Mouse (Mus musculus): ENCODE measurements around the gene Sowaha. TPM values are rescaled to one million over a fixed set of nuclear protein-coding genes. Genes with fewer than 3 reads are reported as not detected.
A peak's percentile ranks its signal among the peaks of the same experiment; 100 is the strongest.

Gene Sowaha
- polyA plus RNA-seq, 1 experiment from 2014 or later, result 1.6 TPM

DNA sequence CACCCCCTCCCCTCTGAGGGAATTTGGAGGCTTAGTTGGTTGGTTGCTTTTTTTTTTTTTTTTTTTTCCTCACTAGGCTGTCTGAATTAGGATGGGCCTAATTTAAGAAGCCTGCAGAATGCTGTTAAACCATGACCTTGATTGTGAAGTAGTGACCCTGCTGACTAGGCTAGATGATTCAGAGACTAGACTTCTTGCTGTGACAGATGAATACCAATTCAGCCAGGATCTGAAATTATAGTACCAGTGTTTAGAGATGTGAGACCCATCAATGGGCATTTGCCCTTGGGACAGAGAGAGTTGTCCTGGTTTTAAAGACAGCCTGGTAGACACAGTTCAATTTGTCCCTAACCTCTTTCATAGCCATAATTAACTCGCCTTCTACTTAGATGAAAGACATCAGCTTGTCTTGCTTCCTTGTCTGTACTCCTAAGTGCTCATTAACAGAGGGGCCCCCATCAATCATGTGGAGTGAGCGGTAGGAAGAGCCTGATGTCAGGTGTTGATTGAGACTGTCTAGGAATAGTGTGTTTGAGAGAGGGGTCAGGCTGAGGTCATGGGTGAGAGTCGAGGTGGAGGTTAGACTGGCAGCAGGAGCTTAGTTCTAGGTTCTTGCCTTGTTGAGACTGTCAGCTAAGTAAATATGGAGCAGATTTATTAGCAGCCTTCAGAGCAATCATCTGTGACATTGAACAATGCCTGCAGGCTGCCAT lies 13.3 kb upstream of the Sowaha start:
- no peak overlapping the region for H3K27ac ChIP-seq (ENCODE audit: low read length)
- no peak overlapping the region for H3K9ac ChIP-seq (ENCODE audit: low read depth, low read length)
- H3K4me3 ChIP-seq (ENCODE audit: low read depth, low read length), result no peak overlapping the region
- no peaks in the 10 kb centered on the region for H3K4me1 ChIP-seq (ENCODE audit: control insufficient read depth, insufficient read depth, low read length)
- no peak for ATAC-seq
- H3K4me2 ChIP-seq (ENCODE audit: low read length), result no peak overlapping the region
- no peaks in the 10 kb centered on the region; the same call in 1 of the 2 replicates for H3K27me3 ChIP-seq (ENCODE audit: control insufficient read depth, insufficient read depth, low read depth, low read length)
- 22% methylated on average over 3 of the region's 3 CpGs for WGBS
- no peaks in the 10 kb centered on the region for H3K36me3 ChIP-seq (ENCODE audit: control insufficient read depth, insufficient read depth, low read length)
- no peaks in the 10 kb centered on the region for H3K9me3 ChIP-seq (replicated peaks; ENCODE audit: control insufficient read depth, low read length, poor library complexity, severe bottlenecking)

DNA sequence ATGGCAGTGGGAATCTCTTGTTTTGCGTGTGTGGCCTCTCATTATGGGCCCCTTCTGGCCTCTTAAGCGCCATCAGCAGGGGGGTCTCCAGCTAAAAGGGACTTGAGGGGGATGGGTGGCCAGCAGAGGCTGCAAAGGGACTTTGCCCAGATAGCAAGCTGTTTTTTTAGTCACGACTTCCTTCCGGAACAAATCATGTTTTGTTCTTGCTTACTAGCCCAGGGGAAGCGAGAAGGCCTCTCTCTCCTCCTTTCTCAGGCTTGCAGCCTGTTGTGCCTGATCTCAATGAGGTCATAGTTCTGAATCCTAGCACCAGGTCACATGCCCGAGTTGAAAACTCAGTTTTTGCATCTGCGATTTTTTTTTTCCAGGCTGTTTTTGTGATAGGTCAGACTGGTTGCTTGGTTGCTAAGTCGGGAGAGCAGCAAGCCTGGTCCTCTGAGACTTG lies 11.9 kb upstream of the Sowaha start:
- no peak overlapping the region for H3K9ac ChIP-seq (ENCODE audit: low read depth, low read length)
- peaks cover 12% of the 10 kb centered on the region for H3K27me3 ChIP-seq (ENCODE audit: control insufficient read depth, insufficient read depth, low read depth, low read length)
- no peak overlapping the region for H3K4me2 ChIP-seq (ENCODE audit: low read length)
- no peak overlapping the region for H3K27ac ChIP-seq (ENCODE audit: low read length)
- WGBS, result 4% methylated on average over 8 of the region's 8 CpGs
- H3K9me3 ChIP-seq (replicated peaks; ENCODE audit: control insufficient read depth, low read length, poor library complexity, severe bottlenecking), result no peaks in the 10 kb centered on the region
- H3K4me1 ChIP-seq (ENCODE audit: control insufficient read depth, insufficient read depth, low read length), result peaks cover 3% of the 10 kb centered on the region; the same call in 1 of the 2 replicates
- no peak for ATAC-seq
- H3K4me3 ChIP-seq (ENCODE audit: low read depth, low read length), result no peak overlapping the region
- no peaks in the 10 kb centered on the region for H3K36me3 ChIP-seq (ENCODE audit: control insufficient read depth, insufficient read depth, low read length)

DNA sequence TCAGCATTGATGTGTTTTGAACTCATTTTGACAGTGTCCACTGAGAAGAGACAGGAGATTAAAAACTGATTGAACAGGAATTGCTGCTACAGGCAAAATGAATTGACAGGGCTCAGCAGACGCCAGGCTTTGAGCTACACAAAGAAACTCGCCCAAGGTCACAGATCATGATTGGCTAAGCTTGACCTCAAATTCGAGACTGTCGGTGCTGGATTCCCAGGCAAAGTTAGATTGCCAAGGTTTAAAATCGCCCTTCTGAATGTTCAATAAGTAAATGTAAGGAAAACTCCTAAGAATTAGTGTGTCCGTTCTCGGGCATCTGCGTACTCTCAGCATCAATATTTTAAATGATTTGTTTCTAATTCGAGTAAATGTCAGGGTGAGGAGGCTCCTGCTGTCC lies 9.3 kb upstream of the Sowaha start:
- Histone ChIP-seq H3K4me3 (ENCODE audit: low read depth, low read length) (no peak overlapping the region), H3K4me1 (ENCODE audit: control insufficient read depth, insufficient read depth, low read length) (peaks cover 6% of the 10 kb centered on the region; the same call in 1 of the 2 replicates), H3K4me2 (ENCODE audit: low read length) (no peak overlapping the region), H3K27ac (ENCODE audit: low read length) (no peak overlapping the region), H3K27me3 (ENCODE audit: control insufficient read depth, insufficient read depth, low read depth, low read length) (peaks cover 21% of the 10 kb centered on the region), H3K9ac (ENCODE audit: low read depth, low read length) (no peak overlapping the region), H3K9me3 (replicated peaks; ENCODE audit: control insufficient read depth, low read length, poor library complexity, severe bottlenecking) (no peaks in the 10 kb centered on the region), H3K36me3 (ENCODE audit: control insufficient read depth, insufficient read depth, low read length) (no peaks in the 10 kb centered on the region)
- ATAC-seq, result no peak
- 49% methylated on average over 9 of the region's 9 CpGs for WGBS

DNA sequence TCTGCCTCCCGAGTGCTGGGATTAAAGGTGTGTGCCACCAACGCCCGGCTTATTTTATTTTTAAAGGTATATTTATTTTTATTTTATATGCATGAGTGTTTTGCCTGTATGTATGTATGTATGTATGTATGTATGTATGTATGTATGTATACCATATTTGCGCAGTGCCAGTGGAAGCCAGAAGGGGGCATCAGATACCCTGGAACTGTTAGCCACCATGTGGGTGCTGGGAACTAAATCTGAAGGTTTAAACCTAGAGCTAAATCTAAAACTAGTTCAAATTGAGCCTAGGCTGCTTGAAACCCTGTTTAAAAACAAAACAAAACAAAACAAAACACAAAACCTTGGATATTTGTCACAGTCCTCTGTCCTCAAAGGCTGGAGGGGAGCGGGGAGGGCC lies 8.9 kb upstream of the Sowaha start:
- 84% methylated on average over 5 of the region's 5 CpGs for WGBS
- Histone ChIP-seq H3K4me3 (ENCODE audit: low read depth, low read length) (no peak overlapping the region), H3K9ac (ENCODE audit: low read depth, low read length) (no peak overlapping the region), H3K4me1 (ENCODE audit: control insufficient read depth, insufficient read depth, low read length) (peaks cover 6% of the 10 kb centered on the region; the same call in 1 of the 2 replicates), H3K4me2 (ENCODE audit: low read length) (no peak overlapping the region), H3K36me3 (ENCODE audit: control insufficient read depth, insufficient read depth, low read length) (no peaks in the 10 kb centered on the region), H3K9me3 (replicated peaks; ENCODE audit: control insufficient read depth, low read length, poor library complexity, severe bottlenecking) (no peaks in the 10 kb centered on the region), H3K27me3 (ENCODE audit: control insufficient read depth, insufficient read depth, low read depth, low read length) (peaks cover 21% of the 10 kb centered on the region), H3K27ac (ENCODE audit: low read length) (no peak overlapping the region)
- no peak for ATAC-seq

DNA sequence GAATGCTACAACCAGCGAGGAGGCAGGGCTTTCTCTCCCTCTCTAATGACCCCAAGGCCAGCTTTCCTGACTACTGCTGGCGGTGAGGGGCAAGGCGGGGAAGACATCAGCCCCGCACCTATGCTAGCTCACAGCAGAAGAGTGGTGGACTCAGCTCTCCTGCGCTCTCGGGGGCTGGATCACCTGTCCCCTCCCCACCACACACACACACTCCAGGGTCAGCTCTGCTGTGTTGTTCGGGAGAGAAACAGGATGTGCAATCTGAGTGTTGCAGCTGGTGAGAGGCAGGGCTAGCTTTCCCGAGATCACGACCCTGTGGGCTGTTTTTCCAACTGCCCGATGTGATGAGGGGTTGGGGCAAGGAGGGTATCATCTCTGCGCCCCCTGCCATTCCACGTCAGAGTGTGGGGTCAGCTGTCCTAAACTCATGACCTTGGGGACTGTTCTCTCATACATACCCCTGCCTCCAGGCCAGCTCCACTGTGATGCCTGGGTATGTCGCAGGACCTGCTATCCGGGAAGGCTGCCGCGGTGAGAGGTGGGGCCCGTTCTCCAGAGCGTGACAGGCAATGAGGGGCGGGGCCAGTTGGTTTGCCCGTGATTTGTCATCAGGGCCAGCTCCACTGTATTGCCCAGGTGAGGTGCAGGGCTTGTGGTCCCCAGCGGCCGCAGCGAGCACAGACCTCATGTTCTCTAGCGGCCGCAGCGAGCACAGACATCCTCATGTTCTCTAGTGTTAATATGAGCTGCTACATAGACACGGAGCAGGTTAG lies 6.9 kb upstream of the Sowaha start:
- peaks cover 6% of the 10 kb centered on the region; the same call in 1 of the 2 replicates for H3K4me1 ChIP-seq (ENCODE audit: control insufficient read depth, insufficient read depth, low read length)
- 16% methylated on average over 27 of the region's 27 CpGs for WGBS
- ATAC-seq, result peak; percentile 47
- H3K36me3 ChIP-seq (ENCODE audit: control insufficient read depth, insufficient read depth, low read length), result no peaks in the 10 kb centered on the region
- H3K4me2 ChIP-seq (ENCODE audit: low read length), result peak overlapping the region; percentile 56
- H3K27ac ChIP-seq (ENCODE audit: low read length), result no peak overlapping the region
- no peaks in the 10 kb centered on the region for H3K9me3 ChIP-seq (replicated peaks; ENCODE audit: control insufficient read depth, low read length, poor library complexity, severe bottlenecking)
- H3K9ac ChIP-seq (ENCODE audit: low read depth, low read length), result peak overlapping the region; percentile 54; the same call in 1 of the 2 replicates
- H3K27me3 ChIP-seq (ENCODE audit: control insufficient read depth, insufficient read depth, low read depth, low read length), result peaks cover 25% of the 10 kb centered on the region
- H3K4me3 ChIP-seq (ENCODE audit: low read depth, low read length), result peak overlapping the region; percentile 32

DNA sequence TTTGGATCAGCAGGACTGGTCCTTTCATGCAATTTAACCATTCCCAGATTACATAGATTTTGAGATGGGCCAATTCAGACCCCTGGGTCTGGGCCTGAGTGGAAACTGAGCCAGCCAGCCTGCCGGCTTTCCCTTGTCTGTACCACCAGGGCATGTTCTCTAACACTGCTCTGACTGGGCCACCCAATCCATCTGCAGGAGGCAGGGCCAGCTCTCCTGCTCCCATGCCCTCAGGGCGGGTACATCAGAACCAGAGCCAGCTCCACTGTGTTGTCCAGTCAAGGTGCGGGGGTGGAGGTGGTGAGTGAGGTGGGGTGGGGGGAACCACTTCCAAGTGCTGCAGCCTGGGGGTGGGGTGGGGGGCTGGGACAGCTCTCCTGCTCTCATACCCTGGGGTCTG lies 6.3 kb upstream of the Sowaha start:
- peaks cover 28% of the 10 kb centered on the region for H3K27me3 ChIP-seq (ENCODE audit: control insufficient read depth, insufficient read depth, low read depth, low read length)
- H3K4me1 ChIP-seq (ENCODE audit: control insufficient read depth, insufficient read depth, low read length), result peaks cover 6% of the 10 kb centered on the region; the same call in 1 of the 2 replicates
- H3K36me3 ChIP-seq (ENCODE audit: control insufficient read depth, insufficient read depth, low read length), result no peaks in the 10 kb centered on the region
- no peak overlapping the region for H3K9ac ChIP-seq (ENCODE audit: low read depth, low read length)
- no peaks in the 10 kb centered on the region for H3K9me3 ChIP-seq (replicated peaks; ENCODE audit: control insufficient read depth, low read length, poor library complexity, severe bottlenecking)
- H3K4me2 ChIP-seq (ENCODE audit: low read length), result no peak overlapping the region
- peak; percentile 42; the same call in 1 of the 2 replicates for ATAC-seq
- H3K4me3 ChIP-seq (ENCODE audit: low read depth, low read length), result no peak overlapping the region
- H3K27ac ChIP-seq (ENCODE audit: low read length), result no peak overlapping the region
- 62% methylated on average over 3 of the region's 3 CpGs for WGBS

DNA sequence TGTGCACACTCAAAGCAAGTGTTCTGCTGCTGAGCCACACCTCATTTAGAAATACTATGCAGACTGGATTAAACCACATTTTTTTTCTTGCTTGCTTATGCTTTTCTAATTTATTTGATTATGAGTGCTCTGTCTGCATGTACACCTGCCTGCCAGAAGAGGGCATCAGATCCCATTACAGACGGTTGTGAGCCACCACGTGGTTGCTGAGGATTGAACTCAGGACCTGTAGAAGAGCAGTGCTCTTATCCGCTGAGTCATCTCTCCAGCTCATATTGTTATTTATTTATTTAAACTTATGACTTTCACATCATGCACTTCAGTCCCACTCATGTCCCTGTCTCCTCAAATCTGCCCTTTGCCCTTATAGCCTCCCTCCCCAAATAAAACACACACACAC lies 5.6 kb upstream of the Sowaha start:
- Histone ChIP-seq H3K4me2 (ENCODE audit: low read length) (no peak overlapping the region), H3K9ac (ENCODE audit: low read depth, low read length) (no peak overlapping the region), H3K27me3 (ENCODE audit: control insufficient read depth, insufficient read depth, low read depth, low read length) (peaks cover 32% of the 10 kb centered on the region), H3K4me1 (ENCODE audit: control insufficient read depth, insufficient read depth, low read length) (peaks cover 6% of the 10 kb centered on the region; the same call in 1 of the 2 replicates), H3K36me3 (ENCODE audit: control insufficient read depth, insufficient read depth, low read length) (no peaks in the 10 kb centered on the region), H3K27ac (ENCODE audit: low read length) (no peak overlapping the region), H3K4me3 (ENCODE audit: low read depth, low read length) (no peak overlapping the region), H3K9me3 (replicated peaks; ENCODE audit: control insufficient read depth, low read length, poor library complexity, severe bottlenecking) (no peaks in the 10 kb centered on the region)
- ATAC-seq, result no peak
- WGBS, result 46% methylated on average over 3 of the region's 3 CpGs

DNA sequence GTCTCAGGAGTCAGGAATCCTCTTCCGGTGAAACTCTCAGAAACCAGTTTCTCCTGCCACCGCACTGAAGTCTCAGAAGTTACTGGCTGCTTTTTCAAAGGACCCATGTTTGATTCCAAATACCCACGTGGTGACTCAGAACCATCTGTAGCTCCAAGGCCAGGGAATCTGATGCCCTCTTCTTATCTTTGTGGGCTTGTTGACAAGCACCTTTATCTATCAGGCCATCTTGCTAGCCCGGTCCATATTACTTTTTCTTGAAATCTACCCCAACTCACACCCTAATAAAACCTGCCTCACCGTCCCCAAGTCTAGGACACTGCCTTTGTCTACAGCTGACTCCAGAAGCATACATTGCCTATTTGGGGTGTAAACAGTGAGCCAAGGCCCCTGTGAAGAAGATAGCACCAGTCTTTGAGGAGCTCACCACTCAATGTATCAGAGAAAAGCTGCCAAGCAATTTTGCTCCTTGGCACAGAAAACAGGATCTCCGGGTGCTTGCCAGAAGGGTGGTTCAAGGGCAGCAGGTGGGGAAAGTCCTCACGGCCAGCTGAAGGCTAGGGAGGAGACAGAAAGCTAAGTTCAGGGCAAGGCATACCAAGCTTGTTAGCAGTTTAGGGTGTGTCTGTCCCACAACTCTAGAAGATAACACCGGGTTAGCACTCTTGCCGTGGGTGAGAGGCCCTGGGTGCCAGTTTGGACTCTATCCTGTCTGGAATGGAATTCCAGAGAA lies 3.3 kb upstream of the Sowaha start:
- Histone ChIP-seq H3K27ac (ENCODE audit: low read length) (no peak overlapping the region), H3K36me3 (ENCODE audit: control insufficient read depth, insufficient read depth, low read length) (no peaks in the 10 kb centered on the region), H3K27me3 (ENCODE audit: control insufficient read depth, insufficient read depth, low read depth, low read length) (peaks cover 52% of the 10 kb centered on the region), H3K4me2 (ENCODE audit: low read length) (no peak overlapping the region), H3K4me1 (ENCODE audit: control insufficient read depth, insufficient read depth, low read length) (peaks cover 16% of the 10 kb centered on the region; the same call in 1 of the 2 replicates), H3K4me3 (ENCODE audit: low read depth, low read length) (no peak overlapping the region), H3K9ac (ENCODE audit: low read depth, low read length) (no peak overlapping the region), H3K9me3 (replicated peaks; ENCODE audit: control insufficient read depth, low read length, poor library complexity, severe bottlenecking) (no peaks in the 10 kb centered on the region)
- no peak for ATAC-seq
- 75% methylated on average over 9 of the region's 9 CpGs for WGBS

All from midbrain, embryonic 16.5 days (tissue).